Mouse (Mus musculus): Measurements from ENCODE around the gene Abcd1. TPM values are rescaled to one million over a fixed set of nuclear protein-coding genes. Genes with fewer than 3 reads are reported as not detected.

Gene Abcd1
- total RNA-seq (2021), result 10 to 100 TPM; 11.8 to 13.6 TPM

DNA sequence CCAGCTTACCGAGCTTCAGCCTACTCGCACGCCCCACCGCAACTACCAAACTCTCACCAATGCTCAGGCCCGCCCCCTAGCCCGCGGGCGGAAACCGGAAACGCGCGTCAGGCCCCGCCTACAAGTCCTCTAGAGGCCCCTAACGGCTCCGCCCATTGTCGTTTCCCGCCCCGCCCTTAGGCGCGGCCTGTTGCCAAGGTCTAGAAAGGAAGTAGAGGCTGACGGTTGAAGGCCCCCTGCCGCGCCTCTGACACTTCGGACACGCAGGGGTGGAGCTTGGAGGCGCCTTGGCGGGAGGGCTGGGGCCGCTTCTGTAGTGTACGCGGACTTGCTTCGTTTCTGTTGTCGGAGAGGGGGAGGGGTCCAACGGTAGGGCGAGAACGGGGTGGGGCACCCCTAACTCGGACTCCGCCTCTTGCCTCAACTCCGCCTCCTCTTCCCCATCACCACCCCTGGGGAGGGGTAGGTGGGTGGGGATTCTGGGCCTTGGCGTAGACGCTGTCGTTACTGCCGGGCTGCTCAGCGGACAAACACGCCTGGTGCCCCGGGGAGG is at the start of gene Abcd1, which contains the start of gene Bcap31:
Abcd1 (plus strand) TSS at position 489 of the 553 bp plus-strand sequence.
Bcap31 (minus strand) TSS at position 67 of the 553 bp plus-strand sequence.
- intact Hi-C loops (cut with DNase I), result loop anchor here (5.0 kb wide), 2 partner anchors 66 to 181 kb away; partner anchors contain the start of gene L1cam
- DNase-seq (ENCODE audit: low spot score in 2 of 2), result peak; percentile 85 to 86

DNA sequence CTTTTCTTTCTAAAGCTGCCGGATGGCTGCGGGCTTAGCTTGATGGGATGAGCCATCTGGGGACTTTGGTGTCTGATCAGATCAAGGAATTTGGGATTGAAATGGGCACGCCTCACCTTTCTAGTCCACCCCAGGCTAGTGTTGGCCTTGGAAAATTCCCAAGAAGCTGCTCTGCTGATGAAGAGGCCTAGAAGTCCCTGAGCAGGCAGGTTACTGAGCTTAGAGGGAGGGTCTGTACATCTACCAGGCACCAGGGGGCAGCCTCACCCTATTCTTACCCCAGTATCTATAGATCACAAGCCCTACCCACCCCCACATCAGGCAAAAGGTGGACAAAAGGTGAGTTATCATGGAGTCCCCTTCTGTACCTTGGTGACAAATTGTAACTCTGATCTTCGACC is 44.4 kb upstream of the Abcd1 start:
- intact Hi-C loops (cut with DNase I), result no loop called here
- DNase-seq (ENCODE audit: low spot score in 2 of 2), result peak in 1 of 2 experiments; percentile 38

DNA sequence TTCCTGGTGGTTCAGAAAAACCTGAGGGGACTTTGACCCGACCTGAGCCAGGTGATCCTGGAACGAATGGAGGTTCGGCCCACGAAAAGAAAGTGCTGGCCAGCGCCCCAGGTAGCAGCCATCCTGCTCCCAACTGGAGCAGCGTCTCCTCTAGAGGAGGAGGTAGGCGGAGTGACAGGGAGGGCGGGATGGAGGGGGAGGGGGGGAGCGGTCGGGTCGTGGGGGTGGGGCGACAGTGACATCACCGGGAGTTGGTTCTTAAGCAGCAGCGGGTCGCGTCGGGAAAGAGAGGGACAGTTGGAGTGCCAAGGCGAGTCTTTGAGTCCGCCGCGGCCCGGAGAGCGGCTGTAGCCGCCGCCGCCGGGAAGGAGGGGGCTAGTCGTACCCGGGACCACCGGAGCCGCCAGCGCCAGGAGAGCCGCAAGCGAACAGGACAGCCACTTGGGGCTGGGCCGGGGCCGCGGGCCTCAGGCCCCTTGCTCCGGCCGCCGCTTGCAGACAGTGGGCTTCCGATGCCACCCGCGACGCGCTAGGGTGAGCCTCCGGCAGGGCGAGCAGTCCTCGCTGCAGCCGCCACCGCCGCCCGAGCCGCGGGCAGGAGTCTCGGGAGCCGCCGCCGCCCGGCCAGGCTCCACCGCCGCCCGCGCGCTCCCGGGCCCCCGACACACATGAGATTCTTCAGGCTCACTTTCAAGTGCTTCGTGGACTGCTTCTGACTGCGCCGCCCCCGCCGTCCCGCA is 43.3 kb upstream of the Abcd1 start, which contains the start of gene Slc6a8:
Slc6a8 (plus strand) TSS at position 272 of the 740 bp plus-strand sequence.
- peak; percentile 44 to 45 for DNase-seq (ENCODE audit: low spot score in 2 of 2)
- intact Hi-C loops (cut with DNase I), result no loop called here

DNA sequence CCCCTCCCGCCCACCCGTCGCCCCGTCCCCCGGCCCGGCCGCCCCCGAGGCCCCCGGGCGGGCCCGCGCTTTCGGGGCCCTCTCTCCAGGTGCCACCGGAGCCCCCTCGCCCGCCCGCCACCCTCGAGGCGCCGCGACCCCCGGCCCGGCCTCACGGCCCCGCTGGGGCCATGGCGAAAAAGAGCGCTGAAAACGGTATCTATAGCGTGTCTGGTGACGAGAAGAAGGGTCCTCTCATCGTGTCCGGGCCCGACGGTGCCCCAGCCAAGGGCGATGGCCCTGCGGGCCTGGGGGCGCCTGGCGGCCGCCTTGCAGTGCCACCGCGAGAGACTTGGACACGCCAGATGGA is 42.8 kb upstream of the Abcd1 start:
- no peak for DNase-seq (ENCODE audit: low spot score in 2 of 2)
- intact Hi-C loops (cut with DNase I), result no loop called here

DNA sequence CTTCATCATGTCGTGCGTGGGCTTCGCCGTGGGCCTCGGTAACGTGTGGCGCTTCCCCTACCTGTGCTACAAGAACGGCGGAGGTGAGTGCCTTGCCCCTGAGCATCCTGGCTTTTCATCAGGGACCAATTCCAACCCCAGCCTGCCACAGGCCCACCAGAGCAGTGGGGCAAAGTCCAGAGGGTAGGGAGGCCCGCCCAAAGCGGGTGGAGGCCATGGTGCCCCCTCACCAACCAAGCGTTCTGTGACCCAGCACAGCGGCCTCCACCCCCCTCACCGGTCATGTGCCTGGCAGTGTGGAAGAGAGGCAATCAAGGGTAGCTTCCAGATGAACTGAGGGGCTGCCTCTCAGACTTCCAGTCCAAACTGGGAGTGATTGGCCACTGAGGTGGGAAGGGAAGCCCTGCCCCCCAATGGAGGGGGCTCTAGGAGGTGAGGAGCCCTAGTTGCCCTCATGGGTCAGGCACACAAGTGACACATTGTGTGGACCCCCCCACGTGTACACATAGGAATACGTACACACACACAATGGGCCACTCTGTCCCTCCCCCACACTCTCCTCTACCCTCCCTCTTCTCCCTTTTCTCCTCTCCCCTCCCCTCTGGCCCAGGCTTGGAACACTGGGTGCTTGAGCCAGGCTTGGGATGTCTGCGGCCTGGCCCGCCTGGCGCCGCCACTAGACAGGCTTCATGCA is 42.3 kb upstream of the Abcd1 start:
- DNase-seq (ENCODE audit: low spot score in 2 of 2), result peak; percentile 29 to 31
- intact Hi-C loops (cut with DNase I), result no loop called here

DNA sequence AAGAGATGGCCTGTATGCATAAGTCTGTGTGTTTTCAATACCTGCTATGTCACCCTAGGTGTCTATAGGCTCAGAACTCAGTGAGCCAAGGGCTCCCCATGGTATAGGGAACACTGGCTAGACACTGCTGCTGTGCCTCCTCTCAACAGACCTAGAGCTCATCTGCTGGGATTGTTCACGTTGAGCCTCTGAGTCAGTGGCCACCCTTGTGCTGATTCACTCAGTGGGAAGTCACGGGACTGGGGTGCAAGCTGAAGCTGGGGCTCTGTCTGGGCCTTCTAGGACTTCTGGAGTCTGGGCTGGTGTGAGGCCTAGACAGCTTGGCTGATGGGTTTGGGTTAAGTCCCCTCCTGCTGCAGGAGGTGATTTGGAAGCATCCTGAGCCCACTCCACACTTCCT is 41.2 kb upstream of the Abcd1 start:
- intact Hi-C loops (cut with DNase I), result no loop called here
- DNase-seq (ENCODE audit: low spot score in 2 of 2), result no peak

DNA sequence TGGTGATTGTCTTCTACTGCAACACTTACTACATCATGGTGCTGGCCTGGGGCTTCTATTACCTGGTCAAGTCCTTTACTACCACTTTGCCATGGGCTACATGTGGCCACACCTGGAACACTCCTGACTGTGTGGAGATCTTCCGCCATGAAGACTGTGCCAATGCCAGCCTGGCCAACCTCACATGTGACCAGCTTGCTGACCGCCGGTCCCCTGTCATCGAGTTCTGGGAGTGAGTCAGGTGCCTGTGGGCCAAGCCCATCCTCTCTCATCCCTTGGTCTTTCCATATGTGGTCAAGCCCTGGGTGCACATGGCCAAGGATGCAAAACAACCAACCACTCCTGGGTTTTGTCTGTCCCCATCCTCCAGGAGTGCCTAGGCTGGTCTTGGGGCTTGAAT is 39.7 kb upstream of the Abcd1 start:
- no peak for DNase-seq (ENCODE audit: low spot score in 2 of 2)
- intact Hi-C loops (cut with DNase I), result no loop called here

DNA sequence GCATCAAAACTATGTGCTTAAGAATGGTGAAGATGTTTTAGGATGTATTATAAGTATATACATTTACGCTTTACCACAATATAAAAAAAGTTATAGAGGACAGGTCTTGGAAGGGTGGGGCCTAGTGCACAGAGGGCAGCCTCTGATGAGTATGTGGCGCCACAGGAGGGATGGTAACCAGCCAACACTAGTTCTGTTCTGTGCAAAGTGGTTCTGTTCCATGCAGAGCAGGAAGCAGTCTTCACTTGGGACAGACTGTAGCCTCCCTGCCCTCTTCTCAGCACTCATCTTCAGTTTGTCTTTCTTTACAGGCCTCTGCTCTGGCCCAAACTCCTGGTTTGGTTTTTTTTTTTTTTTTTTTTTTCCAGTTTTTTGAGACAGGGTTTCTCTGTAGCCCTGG is 32.2 kb upstream of the Abcd1 start:
- intact Hi-C loops (cut with DNase I), result no loop called here
- DNase-seq (ENCODE audit: low spot score in 2 of 2), result no peak

DNA sequence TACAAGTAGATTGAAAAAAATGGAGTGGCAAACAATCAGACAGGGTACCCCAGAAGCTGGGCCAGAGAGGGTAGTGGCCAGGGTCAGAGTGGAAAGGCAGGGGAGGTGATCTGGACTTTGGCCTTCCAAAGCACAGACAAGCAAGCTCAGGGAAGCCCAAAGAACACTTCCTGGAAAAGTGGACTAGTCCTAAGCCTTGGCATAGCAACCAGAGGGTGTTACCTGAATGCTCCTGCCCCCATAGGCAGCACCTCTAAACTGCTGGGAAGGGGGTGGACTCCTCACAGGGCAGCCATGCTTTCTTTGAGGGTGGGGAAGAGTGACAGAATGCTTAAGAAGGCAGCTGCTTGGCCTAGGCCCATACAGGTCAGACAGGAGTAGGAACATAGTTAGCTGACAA is 31.4 kb upstream of the Abcd1 start:
- DNase-seq (ENCODE audit: low spot score in 2 of 2), result no peak
- intact Hi-C loops (cut with DNase I), result no loop called here

DNA sequence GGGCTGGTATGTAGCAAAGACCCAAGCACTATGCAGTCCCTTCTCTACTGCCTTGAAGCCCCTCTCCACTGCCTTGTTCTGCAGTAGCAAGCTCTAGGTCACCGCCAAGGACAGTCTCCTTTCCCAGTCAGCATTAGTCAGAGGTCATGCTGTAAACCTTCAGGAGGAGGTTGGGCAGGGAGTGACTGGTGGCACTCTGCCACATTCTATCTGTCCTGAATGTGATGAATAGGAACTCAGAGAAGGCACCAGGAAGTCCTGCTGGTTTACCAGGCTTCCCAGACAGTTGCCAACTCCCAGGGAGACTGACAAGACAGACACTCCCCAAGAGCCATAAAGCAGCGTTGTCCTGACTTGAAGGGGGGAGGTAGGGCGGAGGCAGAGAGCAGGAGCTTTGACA is 30.8 kb upstream of the Abcd1 start:
- DNase-seq (ENCODE audit: low spot score in 2 of 2), result no peak
- intact Hi-C loops (cut with DNase I), result no loop called here

DNA sequence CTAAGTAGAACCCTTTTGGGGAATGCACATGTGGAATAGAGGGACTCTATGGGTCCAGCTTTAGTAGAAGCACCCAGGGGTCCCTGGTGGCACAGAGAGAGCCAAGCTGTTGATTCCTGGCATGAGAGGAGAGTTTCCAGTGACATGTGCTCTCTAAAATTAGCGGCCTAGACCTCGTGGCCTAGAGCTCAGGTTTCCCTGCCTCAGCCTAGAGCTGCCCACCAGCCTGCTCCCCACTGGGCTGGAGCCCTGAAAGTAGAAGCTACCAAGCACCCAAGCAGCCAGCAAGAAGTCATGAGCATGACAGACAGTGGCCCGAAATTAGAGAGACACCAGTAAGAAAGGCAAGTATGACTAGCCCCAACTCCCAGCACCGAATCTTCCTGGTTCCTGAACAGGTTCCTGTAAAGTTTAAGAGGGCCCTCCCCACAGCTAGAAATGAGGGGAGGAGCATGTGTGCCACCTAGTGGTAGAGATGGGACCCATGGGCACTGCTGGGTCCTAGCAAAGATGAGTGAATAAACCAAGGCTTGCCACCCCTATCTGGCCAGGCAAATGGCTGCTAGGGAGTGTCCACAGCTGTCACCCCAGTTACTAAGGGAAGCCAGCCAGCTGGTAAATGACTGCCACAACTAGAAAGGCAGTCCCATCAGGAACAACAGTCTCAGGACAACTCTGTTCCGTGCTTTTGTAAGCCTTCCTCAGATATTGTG is 25.3 kb upstream of the Abcd1 start:
- peak in 1 of 2 experiments; percentile 37 for DNase-seq (ENCODE audit: low spot score in 2 of 2)

DNA sequence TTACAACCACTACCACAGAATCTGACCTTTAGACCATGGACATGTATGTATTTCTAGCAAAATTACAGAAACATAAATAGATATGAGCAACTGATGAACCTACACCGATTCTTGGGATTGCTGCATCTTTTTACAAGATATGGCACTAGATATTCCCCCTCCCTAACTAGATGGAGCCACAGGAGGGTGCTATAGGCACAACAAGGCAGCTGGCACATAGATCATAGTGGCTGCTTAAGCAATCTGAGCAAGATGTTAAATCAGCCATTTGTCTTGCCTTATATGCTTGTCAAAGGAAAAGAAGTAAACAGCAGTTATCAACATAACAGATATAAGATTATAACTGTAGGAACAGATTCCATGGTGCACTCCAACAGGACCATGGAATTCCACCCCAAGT is 15.9 kb upstream of the Abcd1 start:
- intact Hi-C loops (cut with DNase I), result no loop called here
- DNase-seq (ENCODE audit: low spot score in 2 of 2), result no peak

More for the DNA sequence above, 25.3 kb upstream of the Abcd1 start:
- intact Hi-C loops (cut with DNase I), result no loop called here

DNA sequence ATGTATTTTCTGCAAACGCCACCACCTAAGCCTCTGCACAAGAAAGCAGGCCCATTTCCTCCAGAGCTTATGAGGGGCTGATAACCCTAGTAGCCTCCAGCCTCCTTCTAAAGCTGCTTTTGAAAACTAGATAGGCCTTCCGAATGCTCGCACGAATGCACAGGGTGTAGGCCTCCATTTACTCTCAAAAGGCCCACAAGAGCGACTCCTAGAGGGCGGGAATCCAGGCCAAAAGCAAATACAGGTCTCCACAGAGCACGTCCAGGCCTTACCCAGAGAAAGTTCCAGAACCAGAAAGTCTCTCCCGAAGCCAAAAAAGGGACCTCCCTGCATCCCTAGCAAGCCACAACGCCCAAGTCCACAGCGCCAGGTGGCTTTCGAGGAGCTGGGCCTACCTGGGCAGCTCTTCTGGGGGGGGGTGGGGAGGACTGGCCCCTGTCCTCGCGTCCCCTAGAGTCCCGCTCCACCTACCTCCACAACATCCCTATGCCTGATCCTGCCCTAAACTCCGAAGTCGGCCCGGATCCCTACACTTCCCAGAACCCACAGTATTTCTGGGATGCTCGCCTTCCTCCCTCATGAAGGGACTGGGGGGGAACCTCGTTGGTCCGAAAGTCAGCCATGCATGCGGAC is 805 bp upstream of the Abcd1 start:
- DNase-seq (ENCODE audit: low spot score in 2 of 2), result peak in 1 of 2 experiments; percentile 17
- intact Hi-C loops (cut with DNase I), result loop anchor here (5.0 kb wide), 2 partner anchors 67 to 182 kb away; partner anchors contain the start of gene L1cam

DNA sequence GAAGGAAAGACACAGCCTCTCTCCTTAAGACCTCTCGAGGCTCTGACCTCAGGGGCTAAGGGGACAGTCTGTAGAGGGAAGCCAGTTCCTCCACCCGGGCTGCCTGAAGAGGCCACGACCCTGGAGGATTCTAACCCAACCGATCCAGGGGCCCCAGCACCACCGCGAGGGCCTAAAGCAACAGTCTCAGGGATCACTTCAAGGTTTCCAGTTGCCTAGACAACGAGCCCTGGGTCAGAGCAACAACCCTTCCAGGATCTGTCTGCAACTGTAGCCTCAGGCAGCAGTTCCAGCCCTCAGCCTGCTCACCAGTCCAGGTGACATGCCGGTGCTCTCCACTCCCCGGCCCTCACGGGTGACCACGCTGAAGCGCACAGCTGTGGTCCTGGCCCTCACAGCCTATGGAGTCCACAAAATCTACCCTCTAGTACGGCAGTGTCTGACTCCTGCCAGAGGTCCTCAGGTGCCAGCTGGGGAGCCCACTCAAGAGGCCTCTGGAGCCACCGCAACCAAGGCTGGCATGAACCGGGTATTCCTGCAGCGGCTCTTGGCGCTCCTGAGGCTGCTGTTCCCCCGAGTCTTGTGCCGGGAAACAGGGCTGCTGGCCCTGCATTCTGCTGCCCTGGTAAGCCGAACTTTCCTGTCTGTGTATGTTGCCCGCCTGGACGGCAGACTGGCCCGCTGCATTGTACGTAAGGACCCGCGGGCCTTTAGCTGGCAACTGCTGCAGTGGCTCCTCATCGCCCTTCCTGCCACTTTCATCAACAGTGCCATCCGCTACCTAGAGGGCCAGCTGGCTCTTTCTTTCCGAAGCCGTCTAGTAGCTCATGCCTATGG is 530 bp downstream of the Abcd1 start:
- intact Hi-C loops (cut with DNase I), result loop anchor here (5.0 kb wide), 2 partner anchors 65 to 180 kb away; partner anchors contain the start of gene L1cam
- DNase-seq (ENCODE audit: low spot score in 2 of 2), result peak; percentile 6 to 12

DNA sequence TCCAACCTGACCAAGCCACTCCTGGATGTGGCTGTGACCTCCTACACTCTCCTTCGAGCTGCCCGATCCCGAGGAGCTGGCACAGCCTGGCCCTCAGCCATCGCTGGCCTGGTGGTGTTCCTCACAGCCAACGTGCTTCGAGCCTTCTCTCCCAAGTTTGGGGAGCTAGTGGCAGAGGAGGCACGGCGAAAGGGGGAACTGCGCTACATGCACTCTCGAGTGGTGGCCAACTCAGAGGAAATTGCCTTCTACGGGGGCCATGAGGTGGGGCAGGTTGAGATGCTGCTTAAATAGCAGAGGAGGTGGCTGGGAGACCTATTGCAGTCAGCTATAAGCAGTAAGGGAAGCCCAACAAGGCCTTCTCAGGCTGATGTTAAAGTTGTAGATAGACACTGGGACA is 1.3 kb downstream of the Abcd1 start:
- DNase-seq (ENCODE audit: low spot score in 2 of 2), result no peak
- intact Hi-C loops (cut with DNase I), result loop anchor here (5.0 kb wide), 2 partner anchors 65 to 180 kb away; partner anchors contain the start of gene L1cam

DNA sequence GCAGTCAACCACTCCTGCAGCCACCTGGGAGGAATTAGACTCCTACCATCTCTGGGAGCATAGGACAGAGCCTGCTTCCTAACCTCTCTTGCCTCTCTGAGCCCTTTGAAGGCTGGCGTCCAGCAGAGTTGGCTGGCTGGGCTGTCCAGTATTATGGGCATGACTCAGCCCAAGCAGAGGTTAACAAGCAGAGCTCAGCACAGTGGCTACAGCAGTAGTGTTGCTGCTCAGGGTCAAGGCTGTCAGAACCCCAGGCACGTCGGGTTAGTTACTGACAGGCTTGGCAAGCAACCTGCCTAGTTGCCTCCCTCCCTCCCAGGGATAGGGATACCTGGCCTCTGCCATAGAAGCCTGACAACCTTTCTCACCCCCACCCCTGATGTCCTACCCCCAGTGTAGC is 1.9 kb downstream of the Abcd1 start:
- intact Hi-C loops (cut with DNase I), result loop anchor here (5.0 kb wide), 2 partner anchors 64 to 179 kb away; partner anchors contain the start of gene L1cam
- no peak for DNase-seq (ENCODE audit: low spot score in 2 of 2)

DNA sequence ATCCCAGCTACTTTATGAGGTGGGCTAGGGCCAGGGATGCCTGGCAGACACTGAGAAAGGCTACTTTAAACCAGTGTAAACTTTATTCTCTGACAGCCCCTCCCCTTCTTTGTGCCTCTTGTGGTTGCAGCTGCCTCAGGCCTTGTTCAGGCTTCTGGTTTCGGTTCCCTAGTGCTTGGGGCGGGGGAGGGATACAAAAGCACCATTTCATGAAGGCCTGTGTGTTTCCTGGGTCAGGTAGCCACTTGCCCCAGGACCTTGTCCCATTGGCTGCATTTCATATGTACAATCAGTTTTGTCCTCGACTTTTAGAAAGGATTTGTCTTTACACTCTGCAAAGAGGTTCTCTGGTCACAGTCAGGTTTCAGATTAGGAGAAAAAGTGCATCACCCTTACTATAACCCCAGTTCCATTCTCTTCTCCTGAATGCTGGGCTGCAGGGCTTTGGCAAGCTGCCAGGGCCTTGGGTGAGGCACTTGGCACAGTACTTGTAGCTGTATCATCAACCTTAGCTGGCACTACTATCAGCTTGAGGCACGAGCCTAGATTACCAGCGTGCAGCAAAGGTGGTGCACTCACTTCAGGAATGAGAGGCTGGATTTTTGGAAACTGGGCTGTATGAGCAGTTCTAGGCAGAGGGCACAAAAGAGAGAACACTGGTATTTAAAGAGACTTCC is 2.4 kb downstream of the Abcd1 start:
- peak in 1 of 2 experiments; percentile 10 for DNase-seq (ENCODE audit: low spot score in 2 of 2)

DNA sequence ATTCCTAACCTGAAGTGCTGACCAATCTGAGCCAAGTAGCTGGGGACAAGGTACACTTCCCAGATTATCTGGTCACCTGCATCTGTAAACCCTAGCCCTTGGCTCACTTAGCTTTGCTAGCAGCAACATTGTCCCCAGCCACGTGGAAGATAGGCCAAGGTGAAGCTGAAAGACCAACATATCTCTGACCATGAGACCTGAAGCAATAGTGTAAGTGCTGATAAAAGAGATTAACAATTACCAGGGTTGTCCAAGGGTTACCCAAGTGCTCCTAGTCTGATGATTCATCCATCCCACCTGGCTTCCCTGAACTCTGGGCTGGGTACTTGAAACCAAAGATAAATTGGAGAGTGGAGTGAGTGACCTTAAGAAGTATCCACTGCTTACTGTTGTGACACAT is 14.5 kb downstream of the Abcd1 start:
- intact Hi-C loops (cut with DNase I), result no loop called here
- no peak for DNase-seq (ENCODE audit: low spot score in 2 of 2)

More for the DNA sequence above, 2.4 kb downstream of the Abcd1 start:
- intact Hi-C loops (cut with DNase I), result loop anchor here (5.0 kb wide), 2 partner anchors 63 to 178 kb away; partner anchors contain the start of gene L1cam
